Mouse (Mus musculus) heart, embryonic 16.5 days (tissue): ENCODE data around the gene Ccdc124. TPM values are rescaled to one million over a fixed set of nuclear protein-coding genes. Genes with fewer than 3 reads are reported as not detected.

Source experiments
- ATAC-seq: fragments of 200-750 bp; cut with Nextera tagmentation; replicated peaks from 2 replicates; pipeline ENCODE4 v1.8.0; 2017; ENCODE audit warnings: moderate number of reproducible peaks; ENCODE audit not compliant: insufficient read depth, low FRiP score; ENCODE audit errors: extremely low read depth
- H3K27ac ChIP-seq: fragments of 300-500 bp; sonication (generic); 2 replicates; pipeline ENCODE4 v1.5.1; 2014; ENCODE audit warnings: mild to moderate bottlenecking, low read length, control low read depth, moderate library complexity
- H3K27me3 ChIP-seq: fragments of 300-500 bp; sonication (generic); 2 replicates; pipeline ENCODE4 v1.6.1; 2014; ENCODE audit warnings: low read length, mixed read lengths; ENCODE audit not compliant: control insufficient read depth, insufficient read depth
- H3K36me3 ChIP-seq: fragments of 300-500 bp; sonication (generic); 2 replicates; pipeline ENCODE4 v1.6.1; 2014; ENCODE audit not compliant: control insufficient read depth, insufficient read depth
- H3K4me1 ChIP-seq: fragments of 300-500 bp; sonication (generic); 2 replicates; pipeline ENCODE4 v1.6.1; 2014; ENCODE audit warnings: low read length, mixed read lengths; ENCODE audit not compliant: control insufficient read depth, insufficient read depth
- H3K4me2 ChIP-seq: fragments of 300-500 bp; sonication (generic); 2 replicates; pipeline ENCODE4 v1.6.1; 2014; ENCODE audit warnings: low read depth, mild to moderate bottlenecking, control low read depth, low read length
- H3K4me3 ChIP-seq: fragments of 300-500 bp; sonication (generic); 2 replicates; pipeline ENCODE4 v1.5.1; 2014; ENCODE audit warnings: mild to moderate bottlenecking, control low read depth, low read length
- H3K9ac ChIP-seq: fragments of 300-500 bp; sonication (generic); 2 replicates; pipeline ENCODE4 v1.6.1; 2014; ENCODE audit warnings: low read length, control low read depth
- H3K9me3 ChIP-seq: fragments of 300-500 bp; sonication (generic); replicated peaks from 2 replicates; pipeline ENCODE4 v1.6.1; 2016; ENCODE audit warnings: low read length; ENCODE audit not compliant: control insufficient read depth
- WGBS: fragments of 180-500 bp; shearing (Covaris S2); extraction: QIAGEN DNeasy Blood & Tissue Kit; methylation state at CpG from one replicate; pipeline ENCODE4 v1.1.7; 2014; 5-methylcytosine and 5-hydroxymethylcytosine counted together
- polyA plus RNA-seq: library from polyadenylated mRNA; unstranded; fragments of >200 nt; fragmentation: Nextera tagmentation; extraction: Ambion mirVana; gene quantifications from 2 replicates; pipeline ENCODE4 v1.2.1, GENCODE M21; 2015

Gene Ccdc124
- polyA plus RNA-seq, 1 experiment from 2014 or later, result 82.3 TPM

- H3K9ac ChIP-seq, result peak overlapping the region; percentile 90
- H3K4me2 ChIP-seq, result peak overlapping the region; percentile 91
- H3K4me3 ChIP-seq, result peak overlapping the region; percentile 86
- no peaks in the 10 kb centered on the region for H3K9me3 ChIP-seq
- peaks cover 10% of the 10 kb centered on the region for H3K4me1 ChIP-seq
- peak overlapping the region; percentile 92 for H3K27ac ChIP-seq
- ATAC-seq, result peak; percentile 30
- 0 out of 2 replicates have a peak, but pooled peaks cover 5% of the 10 kb centered on the region for H3K36me3 ChIP-seq
- 3% methylated on average over 66 of the region's 66 CpGs for WGBS
- no peaks in the 10 kb centered on the region; the same call in 1 of the 2 replicates for H3K27me3 ChIP-seq
Measured at GRCm38 (mm10) chr8:70838654-70839407, 34.9 kb downstream of the Ccdc124 start.

- H3K4me3 ChIP-seq, result no peak overlapping the region
- no peak overlapping the region for H3K27ac ChIP-seq
- 0 out of 2 replicates have a peak, but pooled peaks cover 5% of the 10 kb centered on the region for H3K36me3 ChIP-seq
- WGBS, result 86% methylated on average over 12 of the region's 12 CpGs
- H3K27me3 ChIP-seq, result no peaks in the 10 kb centered on the region
- no peak for ATAC-seq
- H3K4me1 ChIP-seq, result peaks cover 21% of the 10 kb centered on the region
- no peaks in the 10 kb centered on the region for H3K9me3 ChIP-seq
- no peak overlapping the region for H3K4me2 ChIP-seq
- H3K9ac ChIP-seq, result no peak overlapping the region
Measured at GRCm38 (mm10) chr8:70836666-70837065, 37.1 kb downstream of the Ccdc124 start.

- 92% methylated on average over 3 of the region's 3 CpGs for WGBS
- peak overlapping the region; percentile 38 for H3K9ac ChIP-seq
- no peak overlapping the region for H3K4me3 ChIP-seq
- H3K4me1 ChIP-seq, result peaks cover 19% of the 10 kb centered on the region
- peak overlapping the region; percentile 72 for H3K27ac ChIP-seq
- no peaks in the 10 kb centered on the region for H3K9me3 ChIP-seq
- H3K36me3 ChIP-seq, result 0 out of 2 replicates have a peak, but pooled peaks cover 5% of the 10 kb centered on the region
- no peaks in the 10 kb centered on the region for H3K27me3 ChIP-seq
- no peak for ATAC-seq
- peak overlapping the region; percentile 10; the same call in 1 of the 2 replicates for H3K4me2 ChIP-seq
Measured at GRCm38 (mm10) chr8:70834071-70834470, 39.7 kb downstream of the Ccdc124 start.

- Histone ChIP-seq H3K9me3 (no peaks in the 10 kb centered on the region), H3K27ac (peak overlapping the region; percentile 72), H3K27me3 (no peaks in the 10 kb centered on the region), H3K36me3 (0 out of 2 replicates have a peak, but pooled peaks cover 5% of the 10 kb centered on the region), H3K4me3 (no peak overlapping the region), H3K9ac (peak overlapping the region; percentile 46), H3K4me1 (peaks cover 16% of the 10 kb centered on the region), H3K4me2 (peak overlapping the region; percentile 10)
- ATAC-seq, result peak; percentile 79
- 24% methylated on average over 15 of the region's 15 CpGs for WGBS
Measured at GRCm38 (mm10) chr8:70833520-70833919, 40.2 kb downstream of the Ccdc124 start.

GRCm38 (mm10) chr8:70833018-70833482 is 40.7 kb downstream of the Ccdc124 start:
- no peak overlapping the region for H3K4me3 ChIP-seq
- peaks cover 14% of the 10 kb centered on the region for H3K4me1 ChIP-seq
- ATAC-seq, result no peak

GRCm38 (mm10) chr8:70832371-70832770 is 41.4 kb downstream of the Ccdc124 start:
- WGBS, result 63% methylated on average over 11 of the region's 11 CpGs
- Histone ChIP-seq H3K4me3 (no peak overlapping the region), H3K36me3 (0 out of 2 replicates have a peak, but pooled peaks cover 5% of the 10 kb centered on the region), H3K4me2 (no peak overlapping the region), H3K9me3 (no peaks in the 10 kb centered on the region), H3K27ac (no peak overlapping the region), H3K27me3 (no peaks in the 10 kb centered on the region), H3K9ac (no peak overlapping the region), H3K4me1 (peaks cover 14% of the 10 kb centered on the region)
- no peak for ATAC-seq

More at GRCm38 (mm10) chr8:70833018-70833482, 40.7 kb downstream of the Ccdc124 start:
- Histone ChIP-seq H3K27ac (peak overlapping the region; percentile 72), H3K36me3 (0 out of 2 replicates have a peak, but pooled peaks cover 5% of the 10 kb centered on the region), H3K4me2 (peak overlapping the region; percentile 10; the same call in 1 of the 2 replicates), H3K27me3 (no peaks in the 10 kb centered on the region), H3K9me3 (no peaks in the 10 kb centered on the region), H3K9ac (peak overlapping the region; percentile 46)
- 51% methylated on average over 9 of the region's 9 CpGs for WGBS

GRCm38 (mm10) chr8:70831517-70831916 is 42.2 kb downstream of the Ccdc124 start:
- Histone ChIP-seq H3K4me3 (no peak overlapping the region), H3K27ac (no peak overlapping the region), H3K9ac (no peak overlapping the region), H3K4me2 (no peak overlapping the region), H3K27me3 (no peaks in the 10 kb centered on the region), H3K9me3 (peaks cover 4% of the 10 kb centered on the region), H3K36me3 (0 out of 2 replicates have a peak, but pooled peaks cover 5% of the 10 kb centered on the region), H3K4me1 (peaks cover 14% of the 10 kb centered on the region)
- WGBS, result 88% methylated on average over 8 of the region's 8 CpGs
- no peak for ATAC-seq

- Histone ChIP-seq H3K27ac (no peak overlapping the region), H3K27me3 (no peaks in the 10 kb centered on the region), H3K9me3 (peaks cover 4% of the 10 kb centered on the region), H3K36me3 (no peaks in the 10 kb centered on the region), H3K4me1 (peaks cover 2% of the 10 kb centered on the region; the same call in 1 of the 2 replicates), H3K4me2 (no peak overlapping the region), H3K4me3 (no peak overlapping the region), H3K9ac (no peak overlapping the region)
- no peak for ATAC-seq
- 89% methylated on average over 1 of the region's 1 CpGs for WGBS
Measured at GRCm38 (mm10) chr8:70827796-70828195, 45.9 kb downstream of the Ccdc124 start.

- H3K27ac ChIP-seq, result no peak overlapping the region
- 91% methylated on average over 2 of the region's 2 CpGs for WGBS
- peaks cover 4% of the 10 kb centered on the region for H3K9me3 ChIP-seq
- no peak overlapping the region for H3K4me2 ChIP-seq
- H3K36me3 ChIP-seq, result no peaks in the 10 kb centered on the region
- no peaks in the 10 kb centered on the region for H3K4me1 ChIP-seq
- H3K27me3 ChIP-seq, result 0 out of 2 replicates have a peak, but pooled peaks cover under 1% of the 10 kb centered on the region
- no peak overlapping the region for H3K4me3 ChIP-seq
- no peak for ATAC-seq
- no peak overlapping the region for H3K9ac ChIP-seq
Measured at GRCm38 (mm10) chr8:70827010-70827409, 46.7 kb downstream of the Ccdc124 start.
